Mouse (Mus musculus): ENCODE results near the gene Etl4. TPM values are rescaled to one million over a fixed set of nuclear protein-coding genes. Genes with fewer than 3 reads are reported as not detected.

Etl4 gene
- total and polyA plus RNA-seq, 3 experiments: not detected

GRCm38 (mm10) chr2:20749687-20750086 lies 840.1 kb downstream of the Etl4 start:
- no peaks in the 10 kb centered on the region for H3K36me3 ChIP-seq (ENCODE audit: control insufficient read depth in 1 of 2, insufficient read depth in 2 of 2, low read length in 2 of 2)
- H3K79me2 ChIP-seq (ENCODE audit: control insufficient read depth, insufficient read depth, low read length, poor library complexity): no peaks in the 10 kb centered on the region
- no peak overlapping the region for H3K4me3 ChIP-seq (ENCODE audit: control insufficient read depth in 1 of 2, insufficient read depth in 1 of 2, low read depth in 2 of 2, low read length in 2 of 2)
- no peaks in the 10 kb centered on the region for H3K4me1 ChIP-seq (ENCODE audit: control insufficient read depth in 1 of 2, insufficient read depth in 2 of 2, low read length in 2 of 2)
- H3K9ac ChIP-seq (ENCODE audit: control insufficient read depth, low read depth, low read length, poor library complexity, severe bottlenecking): no peak overlapping the region
- no peak for TF ChIP-seq ZC3H11A (IDR thresholded peaks at IDR 0.05; ENCODE audit: low read depth, low read length)
- TF ChIP-seq POLR2A (IDR thresholded peaks at IDR 0.05; ENCODE audit: control insufficient read depth in 1 of 2, insufficient read depth in 1 of 2, low read depth in 1 of 2, low read length in 2 of 2, poor library complexity in 1 of 2): no peak
- H3K9me3 ChIP-seq (replicated peaks; ENCODE audit: insufficient read depth, low read length): no peaks in the 10 kb centered on the region
- no peak for DNase-seq (ENCODE audit: low read depth, low spot score)
- no peaks in the 10 kb centered on the region for H3K27me3 ChIP-seq (ENCODE audit: control insufficient read depth in 1 of 2, insufficient read depth in 2 of 2, low read length in 2 of 2)
- no peak overlapping the region for H3K27ac ChIP-seq (ENCODE audit: control insufficient read depth, low read depth, low read length)

- DNase-seq (ENCODE audit: low read depth, low spot score): no peak
Observed at GRCm38 (mm10) chr2:20753282-20754110, 843.9 kb downstream of the Etl4 start.

GRCm38 (mm10) chr2:20756964-20757363 lies 847.4 kb downstream of the Etl4 start:
- TF ChIP-seq POLR2A (IDR thresholded peaks at IDR 0.05; ENCODE audit: control insufficient read depth in 1 of 2, insufficient read depth in 1 of 2, low read depth in 1 of 2, low read length in 2 of 2, poor library complexity in 1 of 2) (no peak), MXI1 (IDR thresholded peaks at IDR 0.05; ENCODE audit: low read depth, low read length) (no peak), ZMIZ1 (IDR thresholded peaks at IDR 0.05; ENCODE audit: low read depth, low read length) (no peak), POLR2AphosphoS2 (IDR thresholded peaks at IDR 0.05; ENCODE audit: low read length) (no peak), SMC3 (IDR thresholded peaks at IDR 0.05; ENCODE audit: low read depth, low read length) (no peak), MYC (IDR thresholded peaks at IDR 0.05; ENCODE audit: low read depth, low read length) (no peak), UBTF (IDR thresholded peaks at IDR 0.05; ENCODE audit: borderline replicate concordance, insufficient read depth, low read depth, low read length) (no peak), ELF1 (IDR thresholded peaks at IDR 0.05; ENCODE audit: low read depth, low read length) (no peak)
- no peak overlapping the region for H3K27ac ChIP-seq (ENCODE audit: control insufficient read depth, low read depth, low read length)
- DNase-seq (ENCODE audit: low read depth, low spot score): no peak

More at GRCm38 (mm10) chr2:20753282-20754110, 843.9 kb downstream of the Etl4 start:
- Histone ChIP-seq H3K27me3 (ENCODE audit: control insufficient read depth in 1 of 2, insufficient read depth in 2 of 2, low read length in 2 of 2) (no peaks in the 10 kb centered on the region), H3K9ac (ENCODE audit: control insufficient read depth, low read depth, low read length, poor library complexity, severe bottlenecking) (no peak overlapping the region), H3K9me3 (replicated peaks; ENCODE audit: insufficient read depth, low read length) (no peaks in the 10 kb centered on the region), H3K27ac (ENCODE audit: control insufficient read depth, low read depth, low read length) (no peak overlapping the region), H3K4me1 (ENCODE audit: control insufficient read depth in 1 of 2, insufficient read depth in 2 of 2, low read length in 2 of 2) (no peaks in the 10 kb centered on the region), H3K4me3 (ENCODE audit: control insufficient read depth in 1 of 2, insufficient read depth in 1 of 2, low read depth in 2 of 2, low read length in 2 of 2) (no peak overlapping the region), H3K36me3 (ENCODE audit: control insufficient read depth in 1 of 2, insufficient read depth in 2 of 2, low read length in 2 of 2) (no peaks in the 10 kb centered on the region), H3K79me2 (ENCODE audit: control insufficient read depth, insufficient read depth, low read length, poor library complexity) (no peaks in the 10 kb centered on the region)
- TF ChIP-seq RCOR1 (IDR thresholded peaks at IDR 0.05; ENCODE audit: low read depth, low read length): no peak
- TF ChIP-seq MAFK (IDR thresholded peaks at IDR 0.05; ENCODE audit: borderline replicate concordance, low read depth, low read length): no peak
- no peak for TF ChIP-seq NRF1 (IDR thresholded peaks at IDR 0.05; ENCODE audit: insufficient read depth, low read depth, low read length, poor library complexity, severe bottlenecking)
- TF ChIP-seq USF2 (IDR thresholded peaks at IDR 0.05; ENCODE audit: borderline replicate concordance in 1 of 2, insufficient read depth in 1 of 2, low read depth in 1 of 2, low read length in 2 of 2): no peak
- TF ChIP-seq ZNF384 (IDR thresholded peaks at IDR 0.05; ENCODE audit: low read depth, low read length): no peak
- TF ChIP-seq KAT2A (conservative IDR thresholded peaks at IDR 0.05; ENCODE audit: low read depth, low read length): no peak
- no peak for TF ChIP-seq HCFC1 (IDR thresholded peaks at IDR 0.05; ENCODE audit: low read depth, low read length)

More at GRCm38 (mm10) chr2:20756964-20757363, 847.4 kb downstream of the Etl4 start:
- Histone ChIP-seq H3K9me3 (replicated peaks; ENCODE audit: insufficient read depth, low read length) (no peaks in the 10 kb centered on the region), H3K27me3 (ENCODE audit: control insufficient read depth in 1 of 2, insufficient read depth in 2 of 2, low read length in 2 of 2) (no peaks in the 10 kb centered on the region), H3K79me2 (ENCODE audit: control insufficient read depth, insufficient read depth, low read length, poor library complexity) (no peaks in the 10 kb centered on the region), H3K4me3 (ENCODE audit: control insufficient read depth in 1 of 2, insufficient read depth in 1 of 2, low read depth in 2 of 2, low read length in 2 of 2) (no peak overlapping the region), H3K9ac (ENCODE audit: control insufficient read depth, low read depth, low read length, poor library complexity, severe bottlenecking) (no peak overlapping the region), H3K36me3 (ENCODE audit: control insufficient read depth in 1 of 2, insufficient read depth in 2 of 2, low read length in 2 of 2) (no peaks in the 10 kb centered on the region), H3K4me1 (ENCODE audit: control insufficient read depth in 1 of 2, insufficient read depth in 2 of 2, low read length in 2 of 2) (no peaks in the 10 kb centered on the region)
